Mouse (Mus musculus): ENCODE results near the gene Smim22. TPM values are rescaled to one million over a fixed set of nuclear protein-coding genes. Genes with fewer than 3 reads are reported as not detected.

Gene Smim22
- polyA plus RNA-seq (2015; fragmentation: Nextera tagmentation; extraction: Ambion mirVana) = 133 and 146 TPM in 2 replicates

DNA sequence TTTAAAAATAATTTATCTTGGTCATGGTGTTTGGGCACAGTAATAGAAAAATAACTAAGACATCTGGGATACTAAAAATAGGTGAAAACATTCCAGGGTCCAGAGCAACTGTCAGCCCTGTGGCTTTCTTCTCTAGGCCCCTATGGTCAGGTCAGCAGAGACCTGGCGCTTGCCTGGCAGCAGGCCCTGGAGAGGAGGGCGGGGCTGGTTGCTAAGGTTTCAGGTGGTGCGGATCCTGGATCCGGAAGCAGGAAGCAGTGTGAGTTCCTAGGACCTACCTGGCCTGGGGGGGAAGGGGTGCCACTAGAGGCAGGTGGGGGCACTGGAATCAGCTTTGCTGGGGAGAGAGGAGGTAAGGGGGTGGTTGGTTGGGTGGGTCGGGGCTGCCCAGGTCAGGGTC lies at the start of gene Smim22:
TSS of gene Smim22 (plus strand) at position 222 of the 400 bp plus-strand sequence.
- H3K27me3 ChIP-seq (replicated peaks; ENCODE audit: control insufficient read depth, insufficient read depth, low read length) = no peaks in the 10 kb centered on the region
- 35% methylated on average over 5 of the region's 5 CpGs for WGBS
- peak within 1 kb of the TSS; percentile 87 for H3K27ac ChIP-seq (ENCODE audit: low read length)
- no peaks in the 10 kb centered on the region for H3K9me3 ChIP-seq (ENCODE audit: control insufficient read depth, low read length)
- no peaks in the 10 kb centered on the region for H3K36me3 ChIP-seq (ENCODE audit: control insufficient read depth, insufficient read depth, low read length)
- peak within 1 kb of the TSS; percentile 72 for H3K9ac ChIP-seq (ENCODE audit: low read depth, low read length)
- H3K4me1 ChIP-seq (ENCODE audit: control insufficient read depth, insufficient read depth, low read length) = peaks cover 7% of the 10 kb centered on the region
- peak; percentile 91 for ATAC-seq
- H3K4me2 ChIP-seq (ENCODE audit: low read depth, low read length) = peak within 1 kb of the TSS; percentile 64
- peak within 1 kb of the TSS; percentile 50 for H3K4me3 ChIP-seq (ENCODE audit: low read length)

DNA sequence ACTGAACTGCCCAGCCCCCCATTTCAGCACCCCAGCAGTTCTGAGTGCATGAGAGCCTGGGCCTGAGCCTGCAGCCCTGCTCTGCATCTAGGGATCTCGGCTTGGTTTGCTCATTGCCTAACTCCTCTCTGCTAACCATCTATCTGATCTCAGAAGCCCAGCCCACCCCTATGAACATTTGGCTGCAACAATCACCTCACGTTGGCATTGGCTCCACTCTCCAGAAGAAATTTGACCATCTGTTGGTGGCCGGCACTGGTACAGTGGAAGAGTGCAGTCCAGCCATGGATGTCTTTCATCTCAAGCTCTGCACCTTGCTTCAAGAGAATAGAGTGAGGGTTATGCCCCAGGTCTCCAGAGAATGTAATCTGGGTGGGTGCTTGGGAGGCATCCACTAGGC lies 49.6 kb upstream of the Smim22 start:
- Histone ChIP-seq H3K4me2 (ENCODE audit: low read depth, low read length) (no peak overlapping the region), H3K4me1 (ENCODE audit: control insufficient read depth, insufficient read depth, low read length) (peaks cover 4% of the 10 kb centered on the region; the same call in 1 of the 2 replicates), H3K9ac (ENCODE audit: low read depth, low read length) (no peak overlapping the region), H3K36me3 (ENCODE audit: control insufficient read depth, insufficient read depth, low read length) (peaks cover 4% of the 10 kb centered on the region), H3K9me3 (ENCODE audit: control insufficient read depth, low read length) (no peaks in the 10 kb centered on the region), H3K27me3 (replicated peaks; ENCODE audit: control insufficient read depth, insufficient read depth, low read length) (no peaks in the 10 kb centered on the region), H3K27ac (ENCODE audit: low read length) (no peak overlapping the region), H3K4me3 (ENCODE audit: low read length) (no peak overlapping the region)
- WGBS = 82% methylated on average over 3 of the region's 3 CpGs
- ATAC-seq = no peak

DNA sequence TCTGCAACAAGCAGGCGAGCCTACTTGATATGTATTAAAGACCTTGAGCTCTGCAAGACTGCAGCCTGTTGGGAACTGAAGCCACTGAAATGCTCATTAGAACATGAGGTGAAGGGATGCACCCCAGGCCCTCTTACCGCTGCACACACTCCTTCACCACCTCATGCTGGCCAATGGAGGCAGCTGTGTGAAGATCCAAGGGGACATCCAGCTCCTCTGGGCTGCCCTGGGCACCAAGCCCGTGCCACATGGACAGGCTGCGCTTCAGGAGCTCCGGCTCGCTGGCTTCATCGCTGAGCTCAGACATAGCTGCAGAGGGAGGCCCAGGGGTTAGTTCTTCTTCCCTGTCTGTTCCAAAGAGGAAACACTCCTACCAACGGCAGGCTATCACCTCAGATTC lies 46.8 kb upstream of the Smim22 start:
- H3K9ac ChIP-seq (ENCODE audit: low read depth, low read length) = no peak overlapping the region
- no peaks in the 10 kb centered on the region for H3K36me3 ChIP-seq (ENCODE audit: control insufficient read depth, insufficient read depth, low read length)
- H3K4me1 ChIP-seq (ENCODE audit: control insufficient read depth, insufficient read depth, low read length) = peaks cover 16% of the 10 kb centered on the region
- H3K4me3 ChIP-seq (ENCODE audit: low read length) = no peak overlapping the region
- no peak for ATAC-seq
- no peaks in the 10 kb centered on the region for H3K9me3 ChIP-seq (ENCODE audit: control insufficient read depth, low read length)
- no peak overlapping the region for H3K27ac ChIP-seq (ENCODE audit: low read length)
- no peaks in the 10 kb centered on the region for H3K27me3 ChIP-seq (replicated peaks; ENCODE audit: control insufficient read depth, insufficient read depth, low read length)
- H3K4me2 ChIP-seq (ENCODE audit: low read depth, low read length) = no peak overlapping the region
- 80% methylated on average over 8 of the region's 8 CpGs for WGBS

DNA sequence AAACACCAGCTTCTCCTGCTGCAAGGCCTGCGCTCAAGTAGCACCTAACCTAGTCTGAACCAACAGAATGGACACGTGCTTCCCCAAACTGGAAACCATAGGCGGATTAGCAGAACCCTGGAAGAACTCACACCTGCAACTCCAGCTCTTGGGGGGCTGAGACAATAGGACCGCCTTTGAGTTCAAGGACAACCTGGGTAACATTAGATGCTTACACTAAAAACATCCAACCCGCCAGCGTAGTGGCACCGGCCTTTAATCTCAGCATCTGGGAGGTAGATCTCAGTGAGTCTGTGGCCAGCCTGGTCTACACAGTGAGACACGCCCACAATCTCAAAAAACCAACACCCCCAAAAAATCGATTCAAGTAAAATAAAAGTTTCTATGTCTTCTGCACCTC lies 43.7 kb upstream of the Smim22 start:
- no peaks in the 10 kb centered on the region for H3K36me3 ChIP-seq (ENCODE audit: control insufficient read depth, insufficient read depth, low read length)
- no peaks in the 10 kb centered on the region for H3K9me3 ChIP-seq (ENCODE audit: control insufficient read depth, low read length)
- H3K4me1 ChIP-seq (ENCODE audit: control insufficient read depth, insufficient read depth, low read length) = peaks cover 16% of the 10 kb centered on the region
- WGBS = 38% methylated on average over 9 of the region's 9 CpGs
- no peak for ATAC-seq
- no peaks in the 10 kb centered on the region for H3K27me3 ChIP-seq (replicated peaks; ENCODE audit: control insufficient read depth, insufficient read depth, low read length)
- peak overlapping the region; percentile 89 for H3K4me2 ChIP-seq (ENCODE audit: low read depth, low read length)
- H3K4me3 ChIP-seq (ENCODE audit: low read length) = peak overlapping the region; percentile 94
- no peak overlapping the region for H3K27ac ChIP-seq (ENCODE audit: low read length)
- H3K9ac ChIP-seq (ENCODE audit: low read depth, low read length) = peak overlapping the region; percentile 91

DNA sequence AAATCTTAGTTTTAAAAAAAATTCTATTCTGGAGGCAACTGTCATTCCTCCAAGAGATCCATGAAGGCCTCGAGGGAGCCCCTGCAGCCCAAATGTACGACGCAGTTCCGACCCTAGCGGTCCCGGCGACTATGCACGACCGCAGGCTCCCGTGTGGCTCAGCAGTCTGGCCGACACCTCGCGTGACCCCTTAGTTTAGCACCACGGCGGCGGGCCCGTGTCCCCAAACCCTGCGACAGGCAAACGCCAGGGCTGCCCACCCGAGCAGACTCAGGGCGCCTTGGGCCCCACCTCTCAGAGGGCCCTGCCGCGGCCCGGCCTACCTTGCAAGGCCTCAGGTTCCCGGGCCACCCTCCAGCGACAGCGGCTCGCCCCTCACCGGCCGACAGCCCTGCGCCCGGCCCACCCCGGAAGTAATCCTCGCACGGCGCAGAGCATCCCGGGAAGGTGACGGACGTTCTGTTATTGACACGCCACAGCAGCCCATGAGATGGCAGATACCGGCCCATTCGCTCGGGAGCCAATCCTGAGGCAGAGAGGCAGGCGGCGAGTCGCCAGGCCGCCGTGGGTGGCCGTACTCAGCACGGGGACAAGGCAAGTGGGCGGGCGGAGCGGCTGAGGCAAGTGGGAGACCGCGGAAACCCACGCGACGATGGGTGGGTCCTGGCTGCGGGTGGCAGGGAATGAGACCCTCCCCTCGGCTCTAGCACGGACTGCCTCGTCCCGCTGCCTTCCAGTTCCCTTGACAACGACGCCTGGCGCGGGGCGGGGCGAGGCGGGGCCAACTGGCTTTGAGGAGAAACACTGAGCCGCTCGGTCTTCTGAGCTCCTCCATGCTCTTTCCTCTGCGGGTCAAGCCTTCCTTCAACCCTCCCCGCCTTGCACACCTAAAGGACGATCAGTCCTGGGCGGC lies 43.0 kb upstream of the Smim22 start, which contains the start of gene Anks3:
TSS of gene Anks3 (minus strand) at position 409 of the 913 bp plus-strand sequence.
- ATAC-seq = peak; percentile 99
- under 1% methylated on average over 74 of the region's 76 CpGs for WGBS
- H3K4me3 ChIP-seq (ENCODE audit: low read length) = peak within 1 kb of the TSS; percentile 94

DNA sequence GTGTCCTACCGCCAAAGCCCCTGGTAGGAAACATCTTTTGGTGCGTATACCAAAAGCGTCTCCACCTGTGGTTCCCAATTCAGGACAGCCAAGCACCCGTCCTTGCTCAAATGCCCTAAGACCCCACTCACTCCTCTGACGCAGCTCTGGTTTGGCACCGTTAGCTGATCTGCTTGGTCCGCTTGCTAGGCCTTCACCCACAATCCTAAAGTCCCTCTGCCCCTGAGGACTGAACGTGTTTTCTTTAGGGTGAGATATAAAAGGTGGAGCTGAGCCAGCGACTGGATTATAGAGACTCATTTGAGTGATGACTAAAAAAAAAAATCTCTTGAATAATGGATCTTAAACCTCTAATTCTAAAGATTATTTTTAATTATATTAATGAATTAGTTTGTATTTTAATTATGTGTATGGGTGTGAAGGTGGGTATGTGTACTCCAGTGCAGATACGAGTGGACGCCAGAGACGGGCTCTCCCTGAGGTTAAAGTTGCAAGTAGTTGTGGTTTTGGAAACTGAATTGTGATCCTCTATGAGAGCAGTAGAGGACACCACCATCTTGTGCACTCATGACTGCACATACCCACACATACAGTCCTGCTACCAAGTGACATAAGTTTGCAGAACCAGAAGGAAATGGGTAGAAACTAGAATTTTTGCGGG lies 42.2 kb upstream of the Smim22 start:
- 22% methylated on average over 13 of the region's 13 CpGs for WGBS
- peak overlapping the region; percentile 89 for H3K4me2 ChIP-seq (ENCODE audit: low read depth, low read length)
- H3K27ac ChIP-seq (ENCODE audit: low read length) = peak overlapping the region; percentile 70
- peak overlapping the region; percentile 91 for H3K9ac ChIP-seq (ENCODE audit: low read depth, low read length)
- peaks cover 16% of the 10 kb centered on the region for H3K4me1 ChIP-seq (ENCODE audit: control insufficient read depth, insufficient read depth, low read length)
- no peaks in the 10 kb centered on the region for H3K36me3 ChIP-seq (ENCODE audit: control insufficient read depth, insufficient read depth, low read length)
- ATAC-seq = peak; percentile 13
- H3K4me3 ChIP-seq (ENCODE audit: low read length) = peak overlapping the region; percentile 94
- no peaks in the 10 kb centered on the region for H3K9me3 ChIP-seq (ENCODE audit: control insufficient read depth, low read length)
- H3K27me3 ChIP-seq (replicated peaks; ENCODE audit: control insufficient read depth, insufficient read depth, low read length) = no peaks in the 10 kb centered on the region

More for the DNA sequence above, 43.0 kb upstream of the Smim22 start, which contains the start of gene Anks3:
- Histone ChIP-seq H3K4me2 (ENCODE audit: low read depth, low read length) (peak within 1 kb of the TSS; percentile 89), H3K9me3 (ENCODE audit: control insufficient read depth, low read length) (no peaks in the 10 kb centered on the region), H3K9ac (ENCODE audit: low read depth, low read length) (peak within 1 kb of the TSS; percentile 91), H3K27me3 (replicated peaks; ENCODE audit: control insufficient read depth, insufficient read depth, low read length) (no peaks in the 10 kb centered on the region), H3K4me1 (ENCODE audit: control insufficient read depth, insufficient read depth, low read length) (peaks cover 16% of the 10 kb centered on the region), H3K27ac (ENCODE audit: low read length) (peak within 1 kb of the TSS; percentile 70), H3K36me3 (ENCODE audit: control insufficient read depth, insufficient read depth, low read length) (no peaks in the 10 kb centered on the region)

DNA sequence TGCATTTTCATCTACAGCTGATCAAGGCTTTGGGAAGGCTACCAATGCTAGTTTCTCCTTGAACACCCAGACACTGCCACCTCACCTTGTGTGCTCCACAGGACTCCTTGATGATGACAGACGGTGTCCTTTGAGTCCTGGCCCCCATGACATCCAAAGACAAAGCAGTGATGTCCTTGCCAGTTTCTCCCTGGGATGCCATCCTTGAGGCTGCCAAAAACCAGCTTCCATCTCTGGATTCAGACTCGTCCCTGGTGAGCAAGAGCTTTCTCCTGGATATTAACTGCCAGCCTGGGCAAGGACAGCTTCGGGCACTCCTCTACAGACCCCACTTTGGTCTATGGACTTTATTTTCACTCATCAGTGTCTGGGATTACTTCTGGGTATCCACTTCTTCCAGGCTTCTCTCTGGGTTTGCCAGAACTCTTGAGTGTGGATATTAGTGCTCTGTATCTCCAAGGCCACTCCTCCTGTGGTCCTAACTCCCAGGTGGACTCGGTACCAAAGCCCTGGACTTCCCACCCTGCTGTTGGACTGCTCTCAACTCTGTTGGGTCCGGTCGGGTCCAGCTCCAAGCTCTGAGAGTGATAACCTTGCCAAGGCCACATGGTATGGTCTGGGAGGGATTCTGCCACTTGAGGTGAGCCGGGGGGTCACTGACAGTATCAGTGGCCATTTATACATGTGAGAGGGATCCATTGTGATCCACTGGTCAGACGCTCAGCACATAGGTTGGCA lies 41.5 kb upstream of the Smim22 start:
- no peak overlapping the region for H3K9ac ChIP-seq (ENCODE audit: low read depth, low read length)
- H3K4me3 ChIP-seq (ENCODE audit: low read length) = no peak overlapping the region
- no peaks in the 10 kb centered on the region for H3K9me3 ChIP-seq (ENCODE audit: control insufficient read depth, low read length)
- peaks cover 16% of the 10 kb centered on the region for H3K4me1 ChIP-seq (ENCODE audit: control insufficient read depth, insufficient read depth, low read length)
- no peaks in the 10 kb centered on the region for H3K36me3 ChIP-seq (ENCODE audit: control insufficient read depth, insufficient read depth, low read length)
- no peak for ATAC-seq
- WGBS = 88% methylated on average over 8 of the region's 8 CpGs
- no peaks in the 10 kb centered on the region for H3K27me3 ChIP-seq (replicated peaks; ENCODE audit: control insufficient read depth, insufficient read depth, low read length)
- H3K4me2 ChIP-seq (ENCODE audit: low read depth, low read length) = no peak overlapping the region
- H3K27ac ChIP-seq (ENCODE audit: low read length) = no peak overlapping the region

DNA sequence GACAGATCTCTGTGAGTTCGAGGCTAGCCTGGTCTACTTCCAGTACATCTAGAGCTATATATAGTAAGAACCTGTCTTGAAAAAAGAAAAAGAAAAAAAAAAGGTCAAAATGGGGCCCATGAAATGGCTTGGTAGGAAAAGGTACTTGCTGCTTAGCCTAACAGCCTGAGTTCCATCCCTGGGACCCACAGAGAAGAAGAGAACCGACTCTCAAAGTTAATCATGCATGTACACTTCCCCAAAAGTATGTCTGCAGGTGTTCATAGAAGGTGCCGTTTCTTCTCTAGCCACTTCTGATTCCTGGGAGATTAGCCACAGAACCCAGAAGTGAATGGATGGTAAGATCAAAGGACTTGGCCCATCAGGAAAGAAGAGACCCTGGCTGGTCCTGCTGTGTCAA lies 38.7 kb upstream of the Smim22 start:
- 80% methylated on average over 3 of the region's 3 CpGs for WGBS
- Histone ChIP-seq H3K36me3 (ENCODE audit: control insufficient read depth, insufficient read depth, low read length) (no peaks in the 10 kb centered on the region), H3K9me3 (ENCODE audit: control insufficient read depth, low read length) (no peaks in the 10 kb centered on the region), H3K9ac (ENCODE audit: low read depth, low read length) (no peak overlapping the region), H3K4me3 (ENCODE audit: low read length) (no peak overlapping the region), H3K27ac (ENCODE audit: low read length) (no peak overlapping the region), H3K4me1 (ENCODE audit: control insufficient read depth, insufficient read depth, low read length) (peaks cover 4% of the 10 kb centered on the region), H3K27me3 (replicated peaks; ENCODE audit: control insufficient read depth, insufficient read depth, low read length) (no peaks in the 10 kb centered on the region), H3K4me2 (ENCODE audit: low read depth, low read length) (no peak overlapping the region)
- no peak for ATAC-seq

Data from intestine, embryonic 16.5 days (tissue).